Mouse (Mus musculus) kidney, postnatal 0 days (tissue): ENCODE results near the gene Ldlrad1. TPM values are rescaled to one million over a fixed set of nuclear protein-coding genes. Genes with fewer than 3 reads are reported as not detected.

Source experiments
- ATAC-seq: fragments of 200-750 bp; cut with Nextera tagmentation; replicated peaks from 2 replicates; pipeline ENCODE4 v1.8.0; 2017; ENCODE audit warnings: low read depth, moderate number of reproducible peaks, moderate TSS enrichment, moderate library complexity; ENCODE audit not compliant: low FRiP score
- DNase-seq: peaks from one replicate; pipeline ENCODE4 v3.0.0-alpha.2; 2016; ENCODE audit warnings: low spot score
- H3K27ac ChIP-seq: fragments of 300-500 bp; sonication (generic); 2 replicates; pipeline ENCODE4 v1.5.1; 2014; ENCODE audit warnings: mild to moderate bottlenecking
- H3K27me3 ChIP-seq: fragments of 300-500 bp; sonication (generic); 2 replicates; pipeline ENCODE4 v1.6.1; 2014; ENCODE audit warnings: low read length, mixed read lengths; ENCODE audit not compliant: insufficient read depth
- H3K36me3 ChIP-seq: fragments of 300-500 bp; sonication (generic); 2 replicates; pipeline ENCODE4 v1.6.1; 2014; ENCODE audit warnings: low read length, mixed read lengths; ENCODE audit not compliant: insufficient read depth
- H3K4me1 ChIP-seq: fragments of 300-500 bp; sonication (generic); replicated peaks from 2 replicates; pipeline ENCODE4 v1.6.1; 2014; ENCODE audit warnings: antibody characterized with exemption, low read length, mixed read lengths; ENCODE audit not compliant: insufficient read depth
- H3K4me2 ChIP-seq: fragments of 300-500 bp; sonication (generic); 2 replicates; pipeline ENCODE4 v1.6.1; 2014; ENCODE audit warnings: mild to moderate bottlenecking, low read length, moderate library complexity, mixed read lengths
- H3K4me3 ChIP-seq: fragments of 300-500 bp; sonication (generic); replicated peaks from 2 replicates; pipeline ENCODE4 v1.5.1; 2014; ENCODE audit warnings: low read depth, low read length
- H3K9ac ChIP-seq: fragments of 300-500 bp; sonication (generic); 2 replicates; pipeline ENCODE4 v1.6.1; 2014; ENCODE audit warnings: low read depth, low read length
- H3K9me3 ChIP-seq: fragments of 300-500 bp; sonication (generic); replicated peaks from 2 replicates; pipeline ENCODE4 v1.6.1; 2016; ENCODE audit warnings: low read length, inconsistent platforms, mixed read lengths
- CTCF ChIP-seq: IDR thresholded peaks from 2 replicates; pipeline ENCODE4 v1.5.1; 2016; ENCODE audit warnings: antibody characterized with exemption, low read depth, mild to moderate bottlenecking, moderate library complexity
- WGBS: fragments of 180-500 bp; shearing (Covaris S2); extraction: QIAGEN DNeasy Blood & Tissue Kit; methylation state at CpG from one replicate; pipeline ENCODE4 v1.1.7; 2014; 5-methylcytosine and 5-hydroxymethylcytosine counted together
- polyA plus RNA-seq: library from polyadenylated mRNA; unstranded; fragments of >200 nt; fragmentation: Nextera tagmentation; extraction: Ambion mirVana; gene quantifications from 2 replicates; pipeline ENCODE4 v1.2.1, GENCODE M21; 2015

Gene Ldlrad1
- polyA plus RNA-seq, 1 experiment from 2014 or later: not detected

DNA sequence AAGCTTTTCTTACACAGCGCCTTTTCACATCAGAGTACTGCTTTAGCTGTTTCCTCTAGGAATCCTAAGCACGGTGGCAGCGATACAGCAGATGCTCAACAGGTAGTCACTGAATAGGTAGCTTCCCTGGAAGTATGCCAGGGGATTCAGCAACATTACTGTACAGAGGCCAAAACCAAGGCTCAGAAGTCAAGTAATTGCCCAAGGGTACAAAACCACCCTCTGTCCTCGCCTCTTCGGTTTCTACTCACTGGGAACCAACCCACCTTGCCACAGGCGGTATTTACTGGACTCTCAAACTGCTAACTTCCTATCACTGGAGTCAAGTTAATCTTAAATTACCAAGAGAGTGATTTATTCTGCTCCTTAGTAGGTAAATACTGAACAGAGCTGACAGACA is 31.2 kb downstream of the Ldlrad1 start:
- Histone ChIP-seq H3K4me1 (peaks cover 7% of the 10 kb centered on the region; the same call in 1 of the 2 replicates), H3K4me2 (no peak overlapping the region), H3K36me3 (peaks cover 29% of the 10 kb centered on the region), H3K27me3 (no peaks in the 10 kb centered on the region), H3K4me3 (no peak overlapping the region), H3K9me3 (no peaks in the 10 kb centered on the region), H3K27ac (no peak overlapping the region), H3K9ac (no peak overlapping the region)
- TF ChIP-seq CTCF: no peak
- DNase-seq (no peak), ATAC-seq (no peak)
- WGBS: 93% methylated on average over 6 of the region's 6 CpGs

GRCm38 (mm10) chr4:107243365-107244333 is 34.7 kb downstream of the Ldlrad1 start:
- DNase-seq (peak; percentile 6), ATAC-seq (no peak)
- no peak for TF ChIP-seq CTCF
- no peak overlapping the region for H3K27ac ChIP-seq
- no peak overlapping the region for H3K4me2 ChIP-seq
- H3K36me3 ChIP-seq: peaks cover 15% of the 10 kb centered on the region
- H3K27me3 ChIP-seq: no peaks in the 10 kb centered on the region
- H3K4me1 ChIP-seq: peaks cover 20% of the 10 kb centered on the region; the same call in 1 of the 2 replicates
- WGBS: 64% methylated on average over 6 of the region's 6 CpGs
- H3K9me3 ChIP-seq: no peaks in the 10 kb centered on the region
- H3K9ac ChIP-seq: no peak overlapping the region
- no peak overlapping the region for H3K4me3 ChIP-seq

GRCm38 (mm10) chr4:107245368-107245767 is 36.4 kb downstream of the Ldlrad1 start:
- Histone ChIP-seq H3K4me1 (peaks cover 20% of the 10 kb centered on the region; the same call in 1 of the 2 replicates), H3K27ac (peak overlapping the region; percentile 25; the same call in 1 of the 2 replicates), H3K36me3 (peaks cover 11% of the 10 kb centered on the region), H3K4me3 (no peak overlapping the region), H3K4me2 (no peak overlapping the region), H3K9me3 (no peaks in the 10 kb centered on the region), H3K27me3 (no peaks in the 10 kb centered on the region), H3K9ac (no peak overlapping the region)
- 39% methylated on average over 2 of the region's 2 CpGs for WGBS
- TF ChIP-seq CTCF: no peak
- DNase-seq (peak; percentile 69), ATAC-seq (no peak)

DNA sequence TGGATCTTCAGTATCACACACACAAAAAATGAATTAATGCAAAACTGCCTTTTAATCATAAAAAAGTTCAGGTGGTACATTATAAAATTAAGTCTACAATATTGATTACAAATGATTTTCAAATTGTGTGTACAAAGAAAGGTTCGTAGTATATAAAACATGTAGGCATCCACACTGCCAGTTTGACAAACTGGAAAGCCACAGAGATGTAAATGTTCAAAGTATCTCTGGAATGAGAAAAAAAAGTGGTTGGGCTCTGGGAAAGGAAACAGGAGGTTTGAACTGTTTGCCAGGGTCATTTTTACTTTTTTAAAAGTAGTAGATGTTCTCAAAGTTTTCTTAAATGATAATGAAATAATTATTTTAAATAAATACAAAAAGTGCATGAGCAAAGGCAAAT is 37.1 kb downstream of the Ldlrad1 start:
- H3K9me3 ChIP-seq: no peaks in the 10 kb centered on the region
- H3K9ac ChIP-seq: no peak overlapping the region
- no peak overlapping the region for H3K4me3 ChIP-seq
- H3K4me2 ChIP-seq: no peak overlapping the region
- 54% methylated on average over 1 of the region's 1 CpGs for WGBS
- ATAC-seq (no peak), DNase-seq (peak; percentile 62)
- peaks cover 7% of the 10 kb centered on the region; the same call in 1 of the 2 replicates for H3K36me3 ChIP-seq
- no peaks in the 10 kb centered on the region for H3K27me3 ChIP-seq
- TF ChIP-seq CTCF: no peak
- no peak overlapping the region for H3K27ac ChIP-seq
- peaks cover 20% of the 10 kb centered on the region; the same call in 1 of the 2 replicates for H3K4me1 ChIP-seq

DNA sequence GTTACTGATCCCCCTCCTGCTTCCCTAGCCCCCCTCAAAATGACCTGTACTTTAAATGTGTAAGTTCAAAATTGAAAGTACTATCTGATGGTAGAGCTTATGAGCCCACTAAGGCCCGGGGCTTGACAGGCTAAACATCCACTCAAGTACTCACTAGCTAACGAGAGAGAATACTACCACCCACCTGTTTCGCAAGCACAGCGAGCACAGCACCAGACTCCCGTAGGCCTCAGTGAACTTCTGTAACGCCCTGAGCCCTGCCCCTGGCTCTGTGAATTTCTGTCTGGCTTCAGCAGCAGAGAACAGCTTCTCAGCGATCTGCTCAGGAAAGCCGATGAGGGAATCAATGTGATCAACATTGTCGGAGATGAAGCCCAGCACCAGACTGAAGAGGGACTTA is 38.1 kb downstream of the Ldlrad1 start:
- Histone ChIP-seq H3K9me3 (no peaks in the 10 kb centered on the region), H3K4me1 (peaks cover 22% of the 10 kb centered on the region; the same call in 1 of the 2 replicates), H3K27me3 (no peaks in the 10 kb centered on the region), H3K4me3 (no peak overlapping the region), H3K9ac (no peak overlapping the region), H3K4me2 (no peak overlapping the region), H3K36me3 (peaks cover 7% of the 10 kb centered on the region; the same call in 1 of the 2 replicates), H3K27ac (no peak overlapping the region)
- DNase-seq (no peak), ATAC-seq (no peak)
- 77% methylated on average over 9 of the region's 9 CpGs for WGBS
- TF ChIP-seq CTCF: no peak

- ATAC-seq (no peak), DNase-seq (no peak)
- no peak for TF ChIP-seq CTCF
- Histone ChIP-seq H3K4me1 (peaks cover 23% of the 10 kb centered on the region; the same call in 1 of the 2 replicates), H3K4me2 (no peak overlapping the region), H3K9ac (no peak overlapping the region), H3K27ac (no peak overlapping the region), H3K36me3 (peaks cover 5% of the 10 kb centered on the region; the same call in 1 of the 2 replicates), H3K27me3 (no peaks in the 10 kb centered on the region), H3K9me3 (no peaks in the 10 kb centered on the region), H3K4me3 (no peak overlapping the region)
- WGBS: 80% methylated on average over 3 of the region's 3 CpGs
Measured at GRCm38 (mm10) chr4:107248061-107248460, 39.1 kb downstream of the Ldlrad1 start.
